Mouse (Mus musculus) left cerebral cortex, postnatal 10 days (tissue): ENCODE measurements around the gene Lrrc34. TPM values are rescaled to one million over a fixed set of nuclear protein-coding genes. Genes with fewer than 3 reads are reported as not detected.

Source experiments
- DNase-seq, 2 experiments: peaks; one replicate each; pipeline ENCODE4 v3.0.0; 2021 to 2022; ENCODE audit warnings: low spot score in 2 of 2, mixed read lengths in 1 of 2; ENCODE audit errors: extremely low spot score in 1 of 2
- intact Hi-C: fragments of 180-260 bp; cut with DNase I; formaldehyde crosslinking; loops from one replicate; pipeline ENCODE4 v1.15.1; 2025
- total RNA-seq, 2 experiments: library from RNA; stranded (reverse); gene quantifications; 2 replicates each; pipeline ENCODE4 v1.2.3; 2021

Gene Lrrc34
- total RNA-seq: under 1 TPM; 0.30 to 0.34 TPM

GRCm38 (mm10) chr3:30647440-30648090, at the start of gene Lrrc34:
Gene Lrrc34 (minus strand): TSS chr3:30647869.
- intact Hi-C loops: no loop called here
- peak; percentile 31 to 75 for DNase-seq

GRCm38 (mm10) chr3:30696346-30696745, 48.7 kb upstream of the Lrrc34 start:
- peak; percentile 56 to 60 for DNase-seq
- intact Hi-C loops: no loop called here

GRCm38 (mm10) chr3:30695661-30696060, 48.0 kb upstream of the Lrrc34 start:
- intact Hi-C loops: no loop called here
- DNase-seq: no peak

GRCm38 (mm10) chr3:30690976-30691375, 43.3 kb upstream of the Lrrc34 start:
- intact Hi-C loops: loop anchor here (5.0 kb wide), 1 partner anchor 101 kb away; the partner anchor contains the start of gene Sec62
- DNase-seq: no peak

- intact Hi-C loops: no loop called here
- no peak for DNase-seq
These were observed 39.5 kb upstream of the Lrrc34 start for GRCm38 (mm10) chr3:30687216-30687615.

GRCm38 (mm10) chr3:30683190-30683589, 35.5 kb upstream of the Lrrc34 start:
- DNase-seq: no peak

GRCm38 (mm10) chr3:30658486-30658885, 10.8 kb upstream of the Lrrc34 start:
- intact Hi-C loops: no loop called here
- no peak for DNase-seq

More at GRCm38 (mm10) chr3:30683190-30683589, 35.5 kb upstream of the Lrrc34 start:
- intact Hi-C loops: no loop called here

- DNase-seq: no peak
- intact Hi-C loops: no loop called here
These were observed 8.3 kb upstream of the Lrrc34 start for GRCm38 (mm10) chr3:30655937-30656336.

GRCm38 (mm10) chr3:30650062-30650841, 2.6 kb upstream of the Lrrc34 start:
- peak in 1 of 2 experiments; percentile 30 for DNase-seq
- intact Hi-C loops: no loop called here

- intact Hi-C loops: no loop called here
- DNase-seq: no peak
These were observed 797 bp upstream of the Lrrc34 start for GRCm38 (mm10) chr3:30648466-30648865.

- intact Hi-C loops: no loop called here
These were observed 908 bp downstream of the Lrrc34 start for GRCm38 (mm10) chr3:30646761-30647160.

GRCm38 (mm10) chr3:30644207-30644606, 3.5 kb downstream of the Lrrc34 start, which contains the start of gene Lrriq4:
Gene Lrriq4 (plus strand): TSS chr3:30644507.
- intact Hi-C loops: no loop called here
- no peak for DNase-seq

More at GRCm38 (mm10) chr3:30646761-30647160, 908 bp downstream of the Lrrc34 start:
- DNase-seq: no peak

- no peak for DNase-seq
- intact Hi-C loops: no loop called here
These were observed 12.0 kb downstream of the Lrrc34 start for GRCm38 (mm10) chr3:30635629-30636028.

GRCm38 (mm10) chr3:30633681-30634080, 14.0 kb downstream of the Lrrc34 start:
- DNase-seq: no peak
- intact Hi-C loops: no loop called here

GRCm38 (mm10) chr3:30620132-30620531, 27.5 kb downstream of the Lrrc34 start:
- intact Hi-C loops: no loop called here

GRCm38 (mm10) chr3:30610930-30611329, 36.7 kb downstream of the Lrrc34 start:
- no peak for DNase-seq
- intact Hi-C loops: loop anchor here (5.0 kb wide), 1 partner anchor 206 kb away; no protein-coding TSS in a partner anchor

More at GRCm38 (mm10) chr3:30620132-30620531, 27.5 kb downstream of the Lrrc34 start:
- DNase-seq: no peak

GRCm38 (mm10) chr3:30608999-30609398, 38.7 kb downstream of the Lrrc34 start:
- DNase-seq: no peak
- intact Hi-C loops: loop anchor here (5.0 to 10.0 kb wide), 2 partner anchors 193 to 356 kb away; partner anchors contain the start of gene Phc3

- intact Hi-C loops: loop anchor here (5.0 to 10.0 kb wide), 2 partner anchors 189 to 362 kb away; partner anchors contain the start of genes Phc3 and Sec62
- DNase-seq: no peak
These were observed 44.4 kb downstream of the Lrrc34 start for GRCm38 (mm10) chr3:30603256-30603655.

GRCm38 (mm10) chr3:30602740-30603098, 45.0 kb downstream of the Lrrc34 start:
- intact Hi-C loops: loop anchor here (5.0 to 10.0 kb wide), 2 partner anchors 190 to 362 kb away; partner anchors contain the start of genes Phc3 and Sec62
- DNase-seq: peak in 1 of 2 experiments; percentile 82
